Mouse (Mus musculus): Measurements from ENCODE around the gene Noa1. TPM values are rescaled to one million over a fixed set of nuclear protein-coding genes. Genes with fewer than 3 reads are reported as not detected.
A peak's percentile ranks its signal among the peaks of the same experiment; 100 is the strongest.

Noa1 gene
- polyA plus RNA-seq, 1 experiment from 2014 or later: 23.7 TPM

DNA sequence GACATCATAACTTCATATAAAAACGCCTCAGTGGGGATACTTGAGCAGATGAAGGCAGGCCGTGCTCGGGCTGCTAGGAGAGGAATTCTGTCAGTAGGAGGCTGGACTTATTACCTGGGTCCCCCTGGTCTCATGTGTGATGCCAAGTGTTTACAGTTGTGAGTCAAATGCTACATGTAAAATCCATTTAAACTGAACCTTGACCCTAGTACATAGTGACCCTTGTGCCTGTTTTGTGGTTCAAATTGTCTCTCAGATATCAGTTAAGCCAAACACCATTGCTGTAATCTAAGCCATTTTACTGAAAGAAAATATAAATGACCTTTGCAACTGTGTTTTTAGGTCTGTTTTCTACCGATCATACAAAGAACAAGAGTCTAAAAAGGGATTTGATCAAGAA is 30.1 kb upstream of the Noa1 start:
- Histone ChIP-seq H3K4me2 (ENCODE audit: low read depth, low read length) (no peak overlapping the region), H3K9ac (ENCODE audit: low read length) (no peak overlapping the region), H3K27me3 (ENCODE audit: control insufficient read depth, insufficient read depth, low read length) (no peaks in the 10 kb centered on the region), H3K36me3 (ENCODE audit: control insufficient read depth, insufficient read depth) (peaks cover 66% of the 10 kb centered on the region), H3K27ac (ENCODE audit: low read length) (no peak overlapping the region), H3K9me3 (replicated peaks; ENCODE audit: control insufficient read depth, low read length) (no peaks in the 10 kb centered on the region), H3K4me3 (ENCODE audit: low read length) (no peak overlapping the region), H3K4me1 (ENCODE audit: control insufficient read depth, insufficient read depth, low read length) (no peaks in the 10 kb centered on the region)
- ATAC-seq (replicated peaks; ENCODE audit: extremely low read depth, insufficient read depth, low FRiP score): no peak
- WGBS: 83% methylated on average over 4 of the region's 4 CpGs

- WGBS: 81% methylated on average over 5 of the region's 5 CpGs
- H3K27ac ChIP-seq (ENCODE audit: low read length): no peak overlapping the region
- ATAC-seq (replicated peaks; ENCODE audit: extremely low read depth, insufficient read depth, low FRiP score): no peak
- H3K9ac ChIP-seq (ENCODE audit: low read length): no peak overlapping the region
- no peaks in the 10 kb centered on the region for H3K27me3 ChIP-seq (ENCODE audit: control insufficient read depth, insufficient read depth, low read length)
- peaks cover 74% of the 10 kb centered on the region for H3K36me3 ChIP-seq (ENCODE audit: control insufficient read depth, insufficient read depth)
- H3K4me1 ChIP-seq (ENCODE audit: control insufficient read depth, insufficient read depth, low read length): no peaks in the 10 kb centered on the region
- no peaks in the 10 kb centered on the region for H3K9me3 ChIP-seq (replicated peaks; ENCODE audit: control insufficient read depth, low read length)
- no peak overlapping the region for H3K4me2 ChIP-seq (ENCODE audit: low read depth, low read length)
- H3K4me3 ChIP-seq (ENCODE audit: low read length): no peak overlapping the region
These were observed 20.3 kb upstream of the Noa1 start for GRCm38 (mm10) chr5:77330154-77330553.

DNA sequence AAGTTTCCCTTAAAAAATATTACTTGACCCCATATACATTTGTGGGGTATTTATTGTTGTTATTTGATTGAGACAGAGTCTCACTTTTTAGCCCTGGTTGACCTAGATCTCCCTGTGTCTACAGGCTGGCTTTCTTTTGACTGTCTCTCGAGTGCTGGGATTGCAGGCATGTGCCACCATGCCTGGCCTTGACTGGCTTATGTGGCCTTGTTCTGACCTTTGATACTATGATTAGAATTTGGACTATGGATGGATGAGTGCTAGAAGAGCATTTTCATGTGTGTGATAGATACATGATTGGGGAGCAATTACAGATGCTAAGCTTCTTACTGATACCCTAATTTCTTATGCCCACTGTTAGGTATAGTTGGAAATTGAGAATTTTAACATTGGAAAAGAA is 15.1 kb upstream of the Noa1 start:
- Histone ChIP-seq H3K27ac (ENCODE audit: low read length) (no peak overlapping the region), H3K4me1 (ENCODE audit: control insufficient read depth, insufficient read depth, low read length) (no peaks in the 10 kb centered on the region), H3K27me3 (ENCODE audit: control insufficient read depth, insufficient read depth, low read length) (no peaks in the 10 kb centered on the region), H3K4me3 (ENCODE audit: low read length) (no peak overlapping the region), H3K9ac (ENCODE audit: low read length) (no peak overlapping the region), H3K9me3 (replicated peaks; ENCODE audit: control insufficient read depth, low read length) (no peaks in the 10 kb centered on the region), H3K36me3 (ENCODE audit: control insufficient read depth, insufficient read depth) (peaks cover 75% of the 10 kb centered on the region), H3K4me2 (ENCODE audit: low read depth, low read length) (no peak overlapping the region)
- ATAC-seq (replicated peaks; ENCODE audit: extremely low read depth, insufficient read depth, low FRiP score): no peak
- 50% methylated on average over 1 of the region's 1 CpGs for WGBS

- Histone ChIP-seq H3K36me3 (ENCODE audit: control insufficient read depth, insufficient read depth) (peaks cover 34% of the 10 kb centered on the region), H3K4me3 (ENCODE audit: low read length) (no peak overlapping the region), H3K4me2 (ENCODE audit: low read depth, low read length) (no peak overlapping the region), H3K27me3 (ENCODE audit: control insufficient read depth, insufficient read depth, low read length) (no peaks in the 10 kb centered on the region), H3K27ac (ENCODE audit: low read length) (no peak overlapping the region), H3K9ac (ENCODE audit: low read length) (no peak overlapping the region), H3K9me3 (replicated peaks; ENCODE audit: control insufficient read depth, low read length) (no peaks in the 10 kb centered on the region; the same call in 1 of the 2 replicates), H3K4me1 (ENCODE audit: control insufficient read depth, insufficient read depth, low read length) (peaks cover 8% of the 10 kb centered on the region)
- no peak for ATAC-seq (replicated peaks; ENCODE audit: extremely low read depth, insufficient read depth, low FRiP score)
- 83% methylated on average over 6 of the region's 6 CpGs for WGBS
These were observed 5.1 kb upstream of the Noa1 start for GRCm38 (mm10) chr5:77314986-77315385.

GRCm38 (mm10) chr5:77314206-77314605 is 4.3 kb upstream of the Noa1 start:
- Histone ChIP-seq H3K4me2 (ENCODE audit: low read depth, low read length) (no peak overlapping the region), H3K4me1 (ENCODE audit: control insufficient read depth, insufficient read depth, low read length) (peaks cover 8% of the 10 kb centered on the region), H3K36me3 (ENCODE audit: control insufficient read depth, insufficient read depth) (peaks cover 30% of the 10 kb centered on the region), H3K27me3 (ENCODE audit: control insufficient read depth, insufficient read depth, low read length) (no peaks in the 10 kb centered on the region), H3K4me3 (ENCODE audit: low read length) (no peak overlapping the region), H3K9me3 (replicated peaks; ENCODE audit: control insufficient read depth, low read length) (no peaks in the 10 kb centered on the region; the same call in 1 of the 2 replicates), H3K27ac (ENCODE audit: low read length) (no peak overlapping the region), H3K9ac (ENCODE audit: low read length) (no peak overlapping the region)
- no peak for ATAC-seq (replicated peaks; ENCODE audit: extremely low read depth, insufficient read depth, low FRiP score)
- WGBS: 89% methylated on average over 4 of the region's 4 CpGs

DNA sequence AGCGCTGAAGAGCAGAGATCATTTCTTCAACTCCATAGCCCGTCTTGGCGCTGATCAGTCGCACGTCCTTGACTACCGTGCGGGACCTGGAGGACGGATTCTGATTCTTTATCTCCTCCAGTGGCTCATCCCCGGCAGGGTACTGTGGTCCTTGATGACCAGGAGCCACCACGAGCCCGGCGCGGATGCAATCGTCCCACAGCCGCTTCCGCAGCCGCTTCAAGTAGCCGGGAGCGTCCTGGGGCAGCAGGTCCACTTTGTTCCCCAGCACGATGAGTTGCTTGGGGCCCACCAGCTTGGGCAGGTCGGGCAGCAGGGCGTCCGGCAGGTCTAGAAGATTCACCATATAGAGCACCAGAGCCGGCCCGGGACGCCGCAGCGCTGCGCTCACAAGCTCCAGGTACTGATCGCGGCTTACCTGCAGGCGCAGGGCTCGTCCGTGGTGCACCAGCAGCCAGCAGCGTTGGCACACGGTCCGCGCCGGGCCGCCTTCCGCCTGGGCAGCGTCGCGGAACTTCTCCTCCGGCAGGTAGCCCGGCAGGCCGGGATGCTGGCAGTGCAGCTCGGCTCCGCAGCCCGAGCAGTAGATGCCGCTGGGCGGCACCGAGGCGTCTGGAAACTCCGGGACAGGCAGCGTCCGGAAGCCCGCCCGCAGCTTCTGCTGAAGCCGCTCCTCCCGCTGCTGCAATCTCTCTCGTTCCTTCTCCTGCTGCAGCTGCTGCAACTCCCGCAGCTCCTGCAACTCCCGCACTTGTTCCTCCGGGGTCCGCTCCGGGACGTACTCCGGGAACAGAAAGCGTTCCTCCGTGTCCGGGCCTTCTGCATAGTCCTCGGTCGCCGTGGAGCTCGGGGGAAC is 605 bp downstream of the Noa1 start:
- H3K9ac ChIP-seq (ENCODE audit: low read length): peak overlapping the region; percentile 95
- peaks cover 24% of the 10 kb centered on the region for H3K36me3 ChIP-seq (ENCODE audit: control insufficient read depth, insufficient read depth)
- 0 out of 2 replicates have a peak, but pooled peaks have one; percentile 4 for ATAC-seq (replicated peaks; ENCODE audit: extremely low read depth, insufficient read depth, low FRiP score)
- peak overlapping the region; percentile 90 for H3K4me2 ChIP-seq (ENCODE audit: low read depth, low read length)
- no peaks in the 10 kb centered on the region for H3K27me3 ChIP-seq (ENCODE audit: control insufficient read depth, insufficient read depth, low read length)
- under 1% methylated on average over 74 of the region's 76 CpGs for WGBS
- no peaks in the 10 kb centered on the region; the same call in 1 of the 2 replicates for H3K9me3 ChIP-seq (replicated peaks; ENCODE audit: control insufficient read depth, low read length)
- H3K4me1 ChIP-seq (ENCODE audit: control insufficient read depth, insufficient read depth, low read length): peaks cover 21% of the 10 kb centered on the region
- H3K4me3 ChIP-seq (ENCODE audit: low read length): peak overlapping the region; percentile 95
- H3K27ac ChIP-seq (ENCODE audit: low read length): peak overlapping the region; percentile 23; the same call in 1 of the 2 replicates

DNA sequence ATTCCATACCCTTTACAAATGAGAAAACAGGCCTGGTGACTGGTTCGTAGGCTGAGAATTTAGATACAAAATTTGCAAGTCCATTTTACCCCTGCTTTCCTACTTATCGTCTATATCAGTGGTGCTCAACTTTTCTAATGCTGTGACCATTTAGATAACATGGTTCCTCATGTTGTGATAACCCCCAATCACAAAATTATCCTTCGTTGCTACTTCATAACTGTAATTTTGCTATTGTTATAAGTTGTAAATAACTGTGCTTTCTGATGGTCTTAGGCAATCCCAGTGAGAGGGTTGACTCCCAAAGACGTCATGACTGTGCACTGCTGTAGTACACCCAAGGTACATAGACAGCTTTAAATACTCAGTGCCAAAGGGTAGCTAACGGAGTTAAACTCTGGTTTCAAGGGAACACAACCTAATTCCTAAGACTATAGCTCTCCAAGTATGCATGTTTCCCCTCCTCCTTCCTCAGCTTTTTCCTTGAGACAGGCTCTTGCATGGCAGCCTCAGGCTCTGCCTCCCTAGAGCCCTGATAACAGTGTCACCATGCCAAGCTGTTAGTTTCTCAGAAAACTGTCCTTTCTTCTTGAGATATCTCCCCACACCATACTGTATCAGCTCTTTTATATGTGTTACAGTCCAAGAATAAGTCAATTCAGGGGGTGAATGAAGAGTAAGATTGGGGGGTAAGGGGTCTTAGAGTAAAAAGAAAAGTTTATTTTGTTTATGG is 1.9 kb downstream of the Noa1 start:
- Histone ChIP-seq H3K9me3 (replicated peaks; ENCODE audit: control insufficient read depth, low read length) (no peaks in the 10 kb centered on the region), H3K27ac (ENCODE audit: low read length) (no peak overlapping the region), H3K36me3 (ENCODE audit: control insufficient read depth, insufficient read depth) (peaks cover 17% of the 10 kb centered on the region), H3K4me3 (ENCODE audit: low read length) (peak overlapping the region; percentile 95; the same call in 1 of the 2 replicates), H3K4me2 (ENCODE audit: low read depth, low read length) (peak overlapping the region; percentile 90), H3K4me1 (ENCODE audit: control insufficient read depth, insufficient read depth, low read length) (peaks cover 21% of the 10 kb centered on the region), H3K9ac (ENCODE audit: low read length) (no peak overlapping the region), H3K27me3 (ENCODE audit: control insufficient read depth, insufficient read depth, low read length) (no peaks in the 10 kb centered on the region)
- ATAC-seq (replicated peaks; ENCODE audit: extremely low read depth, insufficient read depth, low FRiP score): no peak
- 75% methylated on average over 5 of the region's 5 CpGs for WGBS

- no peak for ATAC-seq (replicated peaks; ENCODE audit: extremely low read depth, insufficient read depth, low FRiP score)
- WGBS: 71% methylated on average over 6 of the region's 6 CpGs
- Histone ChIP-seq H3K9ac (ENCODE audit: low read length) (no peak overlapping the region), H3K4me1 (ENCODE audit: control insufficient read depth, insufficient read depth, low read length) (no peaks in the 10 kb centered on the region), H3K36me3 (ENCODE audit: control insufficient read depth, insufficient read depth) (peaks cover 34% of the 10 kb centered on the region), H3K9me3 (replicated peaks; ENCODE audit: control insufficient read depth, low read length) (no peaks in the 10 kb centered on the region), H3K27ac (ENCODE audit: low read length) (no peak overlapping the region), H3K4me3 (ENCODE audit: low read length) (no peak overlapping the region), H3K27me3 (ENCODE audit: control insufficient read depth, insufficient read depth, low read length) (no peaks in the 10 kb centered on the region), H3K4me2 (ENCODE audit: low read depth, low read length) (no peak overlapping the region)
These were observed 8.5 kb downstream of the Noa1 start for GRCm38 (mm10) chr5:77301296-77301903.

All from heart, embryonic 16.5 days (tissue).